Mouse (Mus musculus): ENCODE measurements around the gene Commd7. TPM values are rescaled to one million over a fixed set of nuclear protein-coding genes. Genes with fewer than 3 reads are reported as not detected.
A peak's percentile ranks its signal among the peaks of the same experiment; 100 is the strongest.

Commd7 gene
- polyA plus RNA-seq, 1 experiment = 22.3 TPM

- no peak overlapping the region for H3K4me2 ChIP-seq (ENCODE audit: low read depth)
- TF ChIP-seq MYOG (IDR thresholded peaks at IDR 0.05; ENCODE audit: control insufficient read depth in 1 of 3, insufficient read depth in 1 of 3, insufficient read length in 2 of 3, low read depth in 2 of 3) (no peak), MAX (IDR thresholded peaks at IDR 0.05; ENCODE audit: low read depth) (no peak), E2F4 (IDR thresholded peaks at IDR 0.05; ENCODE audit: insufficient read depth) (no peak), TCF3 (IDR thresholded peaks at IDR 0.05; ENCODE audit: insufficient read length, low read depth) (no peak), CEBPB (IDR thresholded peaks at IDR 0.05; ENCODE audit: insufficient read depth, poor library complexity, severe bottlenecking) (no peak), USF1 (IDR thresholded peaks at IDR 0.05; ENCODE audit: low read depth) (no peak), REST (IDR thresholded peaks at IDR 0.05; ENCODE audit: insufficient read depth, insufficient read length) (no peak), SRF (IDR thresholded peaks at IDR 0.05; ENCODE audit: control insufficient read depth, insufficient read length, low read depth) (no peak), TCF12 (IDR thresholded peaks at IDR 0.05; ENCODE audit: insufficient read depth, poor library complexity, severe bottlenecking) (no peak), POLR2A (IDR thresholded peaks at IDR 0.05; ENCODE audit: insufficient read length, low read depth) (no peak), POLR2AphosphoS2 (IDR thresholded peaks at IDR 0.05; ENCODE audit: insufficient read length, low read depth) (no peak)
- no peak overlapping the region for H3ac ChIP-seq (ENCODE audit: control insufficient read depth, insufficient read length)
- H3K27me3 ChIP-seq (ENCODE audit: control insufficient read depth, insufficient read depth, insufficient read length) = no peaks in the 10 kb centered on the region
- no peaks in the 10 kb centered on the region for H3K36me3 ChIP-seq (ENCODE audit: control insufficient read depth, insufficient read depth)
- H3K79me2 ChIP-seq (ENCODE audit: control insufficient read depth, insufficient read depth) = no peaks in the 10 kb centered on the region
- H3K4me3 ChIP-seq = no peak overlapping the region
Observed at GRCm38 (mm10) chr2:153594998-153595397, 37.6 kb downstream of the Commd7 start.

GRCm38 (mm10) chr2:153593186-153593585 is 39.4 kb downstream of the Commd7 start:
- H3K36me3 ChIP-seq (ENCODE audit: control insufficient read depth, insufficient read depth) = no peaks in the 10 kb centered on the region

DNA sequence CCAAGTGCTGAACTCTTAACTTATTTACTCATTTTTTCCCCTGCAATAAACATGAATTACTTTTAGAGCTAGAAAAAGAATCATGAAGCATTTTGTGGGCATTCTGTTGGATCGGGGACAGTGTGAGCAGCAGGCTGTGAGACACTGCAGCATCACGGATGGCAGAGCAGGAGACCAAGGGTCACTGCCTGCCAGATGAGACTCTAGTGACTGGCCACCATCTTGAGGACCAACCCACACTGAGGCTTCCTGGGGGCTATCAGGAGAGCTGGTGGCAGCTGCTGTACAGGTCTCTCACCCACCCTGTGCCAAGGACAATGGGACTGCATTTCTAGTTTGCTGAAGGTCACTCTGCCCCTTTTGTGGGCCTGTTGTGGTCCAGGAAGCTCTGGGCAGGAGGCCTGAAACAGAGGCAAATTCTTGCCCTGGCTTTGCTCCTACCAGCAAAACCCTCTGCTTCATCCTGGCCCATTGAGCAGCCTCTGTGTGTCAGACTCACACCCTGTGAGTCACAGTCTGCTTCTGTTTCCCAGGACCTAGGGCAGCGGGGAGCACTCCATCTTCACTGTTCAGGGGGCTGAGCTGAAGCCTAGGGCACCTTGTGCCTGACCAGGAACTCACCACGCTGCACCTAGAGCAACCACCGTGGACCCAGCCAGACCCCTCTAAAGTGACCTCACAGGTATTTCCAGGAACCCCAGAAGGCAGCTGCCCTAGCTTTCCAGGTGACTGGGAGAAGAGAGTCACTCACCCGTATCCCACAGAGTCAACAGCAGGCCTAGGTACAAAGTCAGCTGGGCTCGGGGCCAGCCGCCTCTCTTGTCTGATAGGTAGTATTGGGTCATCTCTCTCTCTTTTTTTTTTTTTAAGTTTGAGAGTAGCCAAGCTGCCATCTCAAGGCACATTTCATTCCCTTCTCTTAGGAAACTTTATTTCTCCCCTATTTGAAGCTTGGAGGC is 40.2 kb downstream of the Commd7 start:
- no peaks in the 10 kb centered on the region for H3K27me3 ChIP-seq (ENCODE audit: control insufficient read depth, insufficient read depth, insufficient read length)
- H3K4me3 ChIP-seq = no peak overlapping the region
- H3K36me3 ChIP-seq (ENCODE audit: control insufficient read depth, insufficient read depth) = no peaks in the 10 kb centered on the region
- no peak for TF ChIP-seq MAX (IDR thresholded peaks at IDR 0.05; ENCODE audit: low read depth)
- TF ChIP-seq MYOG (IDR thresholded peaks at IDR 0.05; ENCODE audit: control insufficient read depth in 1 of 3, insufficient read depth in 1 of 3, insufficient read length in 2 of 3, low read depth in 2 of 3) = no peak
- no peak for TF ChIP-seq E2F4 (IDR thresholded peaks at IDR 0.05; ENCODE audit: insufficient read depth)
- TF ChIP-seq MYOD1 (IDR thresholded peaks at IDR 0.05; ENCODE audit: control insufficient read depth in 1 of 3, insufficient read length in 2 of 3, low read depth in 2 of 3) = no peak
- TF ChIP-seq TCF3 (IDR thresholded peaks at IDR 0.05; ENCODE audit: insufficient read length, low read depth) = no peak
- TF ChIP-seq SRF (IDR thresholded peaks at IDR 0.05; ENCODE audit: control insufficient read depth, insufficient read length, low read depth) = no peak
- no peak for TF ChIP-seq POLR2A (IDR thresholded peaks at IDR 0.05; ENCODE audit: insufficient read length, low read depth)
- no peak for TF ChIP-seq POLR2AphosphoS2 (IDR thresholded peaks at IDR 0.05; ENCODE audit: insufficient read length, low read depth)
- no peak overlapping the region for H3ac ChIP-seq (ENCODE audit: control insufficient read depth, insufficient read length)
- H3K4me2 ChIP-seq (ENCODE audit: low read depth) = no peak overlapping the region
- H3K79me2 ChIP-seq (ENCODE audit: control insufficient read depth, insufficient read depth) = no peaks in the 10 kb centered on the region

More at GRCm38 (mm10) chr2:153593186-153593585, 39.4 kb downstream of the Commd7 start:
- TF ChIP-seq E2F4 (IDR thresholded peaks at IDR 0.05; ENCODE audit: insufficient read depth) (no peak), MAX (IDR thresholded peaks at IDR 0.05; ENCODE audit: low read depth) (no peak), TCF3 (IDR thresholded peaks at IDR 0.05; ENCODE audit: insufficient read length, low read depth) (no peak), MYOD1 (IDR thresholded peaks at IDR 0.05; ENCODE audit: control insufficient read depth in 1 of 3, insufficient read length in 2 of 3, low read depth in 2 of 3) (no peak), REST (IDR thresholded peaks at IDR 0.05; ENCODE audit: insufficient read depth, insufficient read length) (no peak), USF1 (IDR thresholded peaks at IDR 0.05; ENCODE audit: low read depth) (no peak), POLR2A (IDR thresholded peaks at IDR 0.05; ENCODE audit: insufficient read length, low read depth) (no peak), MYOG (IDR thresholded peaks at IDR 0.05; ENCODE audit: control insufficient read depth in 1 of 3, insufficient read depth in 1 of 3, insufficient read length in 2 of 3, low read depth in 2 of 3) (no peak), CEBPB (IDR thresholded peaks at IDR 0.05; ENCODE audit: insufficient read depth, poor library complexity, severe bottlenecking) (no peak)
- H3K4me3 ChIP-seq = no peak overlapping the region
- H3K4me2 ChIP-seq (ENCODE audit: low read depth) = no peak overlapping the region
- H3ac ChIP-seq (ENCODE audit: control insufficient read depth, insufficient read length) = no peak overlapping the region
- H3K27me3 ChIP-seq (ENCODE audit: control insufficient read depth, insufficient read depth, insufficient read length) = no peaks in the 10 kb centered on the region
- no peaks in the 10 kb centered on the region for H3K79me2 ChIP-seq (ENCODE audit: control insufficient read depth, insufficient read depth)

GRCm38 (mm10) chr2:153586515-153587174 is 45.9 kb downstream of the Commd7 start:
- H3K4me3 ChIP-seq = no peak overlapping the region
- H3K79me2 ChIP-seq (ENCODE audit: control insufficient read depth, insufficient read depth) = no peaks in the 10 kb centered on the region
- H3K4me2 ChIP-seq (ENCODE audit: low read depth) = peak overlapping the region; percentile 51
- no peak overlapping the region for H3ac ChIP-seq (ENCODE audit: control insufficient read depth, insufficient read length)
- TF ChIP-seq SRF (IDR thresholded peaks at IDR 0.05; ENCODE audit: control insufficient read depth, insufficient read length, low read depth) (no peak), MYOG (IDR thresholded peaks at IDR 0.05; ENCODE audit: control insufficient read depth in 1 of 3, insufficient read depth in 1 of 3, insufficient read length in 2 of 3, low read depth in 2 of 3) (no peak), E2F4 (IDR thresholded peaks at IDR 0.05; ENCODE audit: insufficient read depth) (no peak), POLR2AphosphoS2 (IDR thresholded peaks at IDR 0.05; ENCODE audit: insufficient read length, low read depth) (no peak), USF1 (IDR thresholded peaks at IDR 0.05; ENCODE audit: low read depth) (no peak), TCF12 (IDR thresholded peaks at IDR 0.05; ENCODE audit: insufficient read depth, poor library complexity, severe bottlenecking) (no peak), TCF3 (IDR thresholded peaks at IDR 0.05; ENCODE audit: insufficient read length, low read depth) (no peak), MYOD1 (IDR thresholded peaks at IDR 0.05; ENCODE audit: control insufficient read depth in 1 of 3, insufficient read length in 2 of 3, low read depth in 2 of 3) (no peak), POLR2A (IDR thresholded peaks at IDR 0.05; ENCODE audit: insufficient read length, low read depth) (no peak), MAX (IDR thresholded peaks at IDR 0.05; ENCODE audit: low read depth) (no peak), CEBPB (IDR thresholded peaks at IDR 0.05; ENCODE audit: insufficient read depth, poor library complexity, severe bottlenecking) (no peak), REST (IDR thresholded peaks at IDR 0.05; ENCODE audit: insufficient read depth, insufficient read length) (no peak)
- H3K36me3 ChIP-seq (ENCODE audit: control insufficient read depth, insufficient read depth) = no peaks in the 10 kb centered on the region
- no peaks in the 10 kb centered on the region for H3K27me3 ChIP-seq (ENCODE audit: control insufficient read depth, insufficient read depth, insufficient read length)

Data from myocyte (in vitro differentiated cells).